Mouse (Mus musculus) kidney, postnatal 10 days (tissue): ENCODE results near the gene Hoxa11.

ENCODE experiments used
- DNase-seq: peaks from one replicate; pipeline ENCODE4 v3.0.0; 2021; ENCODE audit warnings: mixed read lengths

The Hoxa11 gene

DNA sequence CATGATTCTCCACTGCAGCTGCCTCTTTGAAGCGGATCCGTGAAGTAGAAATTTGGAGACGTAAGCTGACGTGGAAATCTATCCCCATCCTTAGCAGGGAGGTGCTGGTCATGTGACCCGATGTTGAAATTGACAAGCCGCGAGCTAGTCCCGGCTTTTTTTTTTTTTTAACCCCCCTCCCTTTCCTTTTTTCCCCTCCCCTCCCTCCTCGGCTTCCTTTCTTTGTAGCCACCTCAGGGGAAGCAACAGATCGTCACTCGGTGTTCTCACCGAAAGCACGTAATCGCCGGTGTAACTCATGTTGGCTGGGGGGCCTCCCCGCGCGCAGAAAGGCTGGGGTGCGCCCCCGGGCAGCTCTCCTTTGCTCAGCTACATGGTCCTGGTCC, at the start of gene Hoxa11:
Hoxa11 (minus strand) TSS at position 54 of the 386 bp plus-strand sequence.
- DNase-seq: peak; percentile 73

DNA sequence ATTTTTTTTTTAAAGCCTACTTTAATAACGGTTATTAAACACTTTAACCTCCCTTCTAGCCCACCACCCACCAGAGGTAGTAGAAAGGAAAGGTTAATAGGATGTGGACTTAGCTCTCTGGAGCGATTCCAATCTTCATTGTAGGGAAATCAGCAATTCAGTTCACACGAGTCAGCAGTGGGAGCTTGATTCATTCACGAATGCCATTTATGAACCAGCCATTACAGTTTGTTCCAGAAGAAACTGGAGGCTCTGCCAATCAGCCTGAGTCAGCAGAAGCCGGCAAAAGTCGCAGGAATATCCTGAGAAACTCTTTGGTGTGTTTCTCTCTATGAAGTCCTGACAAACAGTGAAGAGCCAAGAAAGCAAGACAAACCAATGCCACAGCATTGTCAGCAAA, 49.0 kb upstream of the Hoxa11 start:
- DNase-seq: no peak

DNA sequence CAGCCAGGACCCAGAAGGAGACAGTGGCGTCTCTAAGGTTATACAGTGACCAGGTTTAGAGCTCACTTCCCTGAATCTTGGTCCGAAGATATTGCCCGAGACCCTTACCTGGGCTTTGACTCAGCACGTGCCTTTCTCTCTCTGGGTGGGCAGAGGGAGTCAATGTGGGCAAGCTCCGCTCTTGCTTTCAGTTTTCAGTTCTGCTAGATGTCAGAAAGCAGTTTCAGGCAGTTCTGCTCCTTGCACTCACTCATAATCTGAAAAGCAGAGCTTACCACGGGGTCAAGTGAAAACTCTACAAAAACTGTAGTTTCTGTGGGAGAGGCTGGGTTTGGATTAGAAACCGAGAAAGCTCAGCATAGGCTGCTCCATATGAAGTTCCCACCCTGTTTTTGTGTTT, 46.7 kb upstream of the Hoxa11 start:
- DNase-seq: no peak

DNA sequence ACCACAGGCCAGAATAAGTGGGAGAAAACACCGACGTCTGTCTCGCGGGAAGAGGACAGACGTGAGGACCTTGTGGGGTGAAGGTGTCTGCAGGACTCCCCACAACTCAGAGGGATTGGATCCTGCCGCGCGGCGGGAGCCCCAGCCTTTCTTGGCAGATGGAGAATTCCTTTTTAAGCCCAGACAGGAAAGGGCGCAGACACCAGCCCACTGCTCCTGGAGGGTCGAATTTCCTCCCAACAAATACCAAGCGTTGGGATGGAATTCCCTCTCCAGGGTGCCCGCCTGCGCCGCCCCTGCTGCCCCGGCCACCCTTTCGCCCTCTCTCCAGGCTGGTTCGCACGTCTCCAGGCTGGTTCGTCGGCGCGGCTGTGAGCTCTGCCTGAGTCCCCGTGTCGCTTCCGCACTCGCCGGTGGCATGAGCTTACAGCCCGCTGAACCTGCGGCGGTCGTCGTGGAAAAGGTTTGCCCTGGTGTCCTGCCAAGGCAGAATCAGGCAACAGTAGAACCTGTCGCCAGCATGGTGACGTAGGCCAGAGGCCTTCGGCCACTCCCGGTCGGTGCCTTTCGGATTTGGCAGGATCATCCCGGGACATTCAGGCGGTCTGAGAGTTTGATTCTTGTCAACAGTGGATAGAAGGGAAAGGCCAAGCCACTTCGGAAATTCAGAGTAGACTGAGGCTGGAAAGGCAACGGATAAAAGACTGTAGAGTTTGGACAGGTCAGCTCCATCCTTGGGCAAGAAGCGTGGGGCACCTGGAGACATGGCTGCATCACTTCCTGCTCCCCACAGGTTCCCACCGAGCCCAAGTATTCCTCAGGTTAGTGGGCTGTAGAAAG, 45.6 kb upstream of the Hoxa11 start:
- peak; percentile 44 for DNase-seq

DNA sequence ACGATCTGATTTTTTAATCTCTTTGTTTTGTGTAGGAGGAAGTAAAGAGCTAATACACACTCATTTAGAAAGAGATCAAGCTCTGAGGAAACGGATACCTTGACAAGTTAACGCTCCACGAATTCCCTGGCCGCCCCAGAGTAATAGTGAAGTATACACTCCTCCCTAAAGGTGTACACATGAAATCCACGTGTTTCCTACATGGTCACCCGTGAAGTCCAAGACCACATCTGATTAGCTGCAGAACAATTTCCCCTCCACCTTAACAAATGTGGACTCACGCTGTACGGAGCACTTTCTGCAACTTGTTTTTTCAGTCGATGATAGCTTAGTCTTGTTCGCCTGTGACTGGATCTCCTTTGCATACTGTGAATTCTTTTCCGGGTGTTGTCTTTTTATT, 44.6 kb upstream of the Hoxa11 start:
- no peak for DNase-seq

DNA sequence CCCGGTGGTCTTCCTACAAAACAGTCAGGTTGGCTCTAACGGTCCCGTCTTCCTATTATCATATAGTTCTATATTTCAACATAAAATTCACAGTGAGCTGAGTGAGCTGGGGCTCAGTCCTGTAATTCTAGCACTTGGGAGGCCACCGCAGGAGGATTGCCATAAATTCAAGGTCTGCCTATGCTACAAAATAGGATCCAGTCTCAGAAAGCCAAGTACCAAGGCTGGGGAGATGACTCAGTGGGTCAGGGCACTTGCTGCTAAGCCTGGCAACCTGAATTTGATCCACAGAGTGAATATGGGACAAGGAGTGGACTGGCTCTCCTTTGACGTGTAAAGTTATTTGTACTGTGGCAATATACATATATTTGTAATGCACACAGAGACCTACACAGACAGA, 38.3 kb upstream of the Hoxa11 start:
- DNase-seq: no peak

DNA sequence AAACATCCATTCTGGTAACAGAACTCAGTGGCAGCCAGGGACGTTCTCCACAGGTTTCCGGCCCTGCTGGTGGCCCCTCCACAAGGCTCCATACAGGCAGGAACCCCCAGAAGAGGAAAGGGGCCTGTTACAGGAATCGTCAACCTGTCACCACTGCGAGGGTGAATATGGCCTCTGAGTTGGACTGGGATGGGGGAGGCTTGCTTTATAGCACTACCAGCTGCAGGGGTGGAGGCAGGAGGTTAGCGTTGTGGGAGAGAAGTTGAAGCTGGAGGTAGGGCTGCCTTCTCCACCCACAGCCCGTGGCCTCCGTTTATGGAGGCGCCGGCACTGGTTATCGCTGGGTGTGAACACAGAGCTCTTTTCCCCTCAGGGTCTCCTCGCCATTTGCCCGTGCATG, 35.5 kb upstream of the Hoxa11 start:
- DNase-seq: no peak

DNA sequence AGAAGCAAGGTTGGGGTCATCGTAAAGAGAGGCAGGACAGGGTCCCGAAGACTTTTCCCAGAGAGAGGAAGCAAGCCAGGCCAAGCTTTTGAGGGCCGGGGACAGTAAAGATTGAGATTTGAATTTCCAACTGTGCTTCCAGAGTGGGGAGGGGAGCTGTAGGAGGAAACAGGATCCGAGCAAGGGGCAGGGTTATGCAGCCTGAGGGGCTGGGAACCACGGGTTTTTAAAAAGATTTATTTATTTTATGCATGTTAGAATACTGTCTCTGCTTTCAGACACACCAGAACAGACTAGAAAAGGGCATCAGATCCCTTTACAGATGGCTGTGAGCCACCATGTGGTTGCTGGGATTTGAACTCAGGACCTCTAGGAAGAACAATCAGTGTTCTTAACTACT, 31.3 kb upstream of the Hoxa11 start:
- DNase-seq: no peak

DNA sequence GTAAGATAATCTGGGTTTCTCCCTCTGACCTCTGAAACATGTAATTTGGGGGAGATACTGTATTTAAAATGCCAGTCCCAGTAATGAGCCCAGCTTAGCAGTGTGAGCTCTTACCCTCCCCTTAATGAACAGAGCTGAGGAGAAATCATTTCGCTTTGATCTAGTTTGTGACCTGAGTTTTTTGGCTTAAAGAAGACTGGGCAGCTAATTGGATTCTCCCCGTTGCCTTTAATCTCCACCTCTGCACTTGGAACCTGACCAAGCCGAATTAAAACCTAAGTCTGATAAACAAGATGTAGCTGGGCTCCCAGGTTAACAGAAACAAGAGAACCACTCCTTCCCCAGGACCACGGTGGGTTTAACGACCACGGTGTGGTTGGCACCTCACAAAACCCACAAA, 30.8 kb upstream of the Hoxa11 start:
- no peak for DNase-seq

DNA sequence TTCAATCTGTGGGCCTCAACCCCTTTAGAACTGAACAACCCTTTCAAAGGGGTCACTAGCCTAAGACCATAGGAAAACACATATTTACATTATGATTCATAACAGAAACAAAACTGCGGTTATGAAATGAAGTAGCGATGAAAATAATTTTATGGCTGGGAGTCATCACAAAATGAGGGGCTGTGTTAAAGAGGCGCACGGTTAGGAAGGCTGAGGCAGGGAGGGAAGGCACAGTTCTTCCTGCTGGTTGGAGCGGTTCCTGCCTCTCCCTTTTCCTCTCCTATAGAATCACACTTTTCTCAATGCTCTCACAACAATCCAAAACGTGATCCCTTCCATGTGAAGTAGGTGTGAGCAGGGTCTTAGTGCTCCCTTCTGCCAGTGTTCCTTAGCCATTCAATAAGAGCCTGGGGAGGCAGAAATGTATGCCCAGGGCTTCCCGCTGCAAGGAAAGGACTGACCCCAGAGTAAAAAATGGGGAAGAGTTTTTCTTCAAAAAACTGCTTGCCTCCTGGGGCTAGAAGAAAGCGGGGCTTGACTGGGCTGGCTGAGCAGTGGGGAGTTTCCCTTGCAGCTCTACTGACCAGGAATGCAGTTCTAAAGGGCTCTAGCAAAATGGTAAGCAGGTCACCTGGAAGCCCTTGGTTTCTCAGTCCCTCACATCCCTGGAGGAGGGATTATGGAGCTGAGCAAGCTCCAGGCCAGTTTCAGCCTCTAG, 30.1 kb upstream of the Hoxa11 start:
- no peak for DNase-seq

DNA sequence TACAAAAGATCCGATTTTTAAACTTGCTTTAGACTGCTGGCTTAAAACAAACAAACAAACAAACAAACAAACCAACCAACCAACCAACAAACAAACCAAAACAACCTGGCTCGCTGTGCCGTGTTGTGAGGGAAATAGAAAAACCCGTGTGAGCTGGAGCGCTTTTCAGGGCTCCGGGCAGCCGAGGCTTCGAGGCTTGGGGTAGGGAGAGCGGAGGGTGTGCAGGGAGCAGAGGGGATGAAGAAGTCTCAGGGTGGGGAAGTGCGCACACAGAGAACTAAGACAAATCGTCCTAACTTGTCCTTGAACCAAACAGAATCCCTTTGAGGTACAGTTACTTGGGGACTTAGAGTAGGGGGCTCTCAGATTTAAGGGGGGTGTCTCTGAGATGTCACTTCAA, 29.0 kb upstream of the Hoxa11 start:
- no peak for DNase-seq

DNA sequence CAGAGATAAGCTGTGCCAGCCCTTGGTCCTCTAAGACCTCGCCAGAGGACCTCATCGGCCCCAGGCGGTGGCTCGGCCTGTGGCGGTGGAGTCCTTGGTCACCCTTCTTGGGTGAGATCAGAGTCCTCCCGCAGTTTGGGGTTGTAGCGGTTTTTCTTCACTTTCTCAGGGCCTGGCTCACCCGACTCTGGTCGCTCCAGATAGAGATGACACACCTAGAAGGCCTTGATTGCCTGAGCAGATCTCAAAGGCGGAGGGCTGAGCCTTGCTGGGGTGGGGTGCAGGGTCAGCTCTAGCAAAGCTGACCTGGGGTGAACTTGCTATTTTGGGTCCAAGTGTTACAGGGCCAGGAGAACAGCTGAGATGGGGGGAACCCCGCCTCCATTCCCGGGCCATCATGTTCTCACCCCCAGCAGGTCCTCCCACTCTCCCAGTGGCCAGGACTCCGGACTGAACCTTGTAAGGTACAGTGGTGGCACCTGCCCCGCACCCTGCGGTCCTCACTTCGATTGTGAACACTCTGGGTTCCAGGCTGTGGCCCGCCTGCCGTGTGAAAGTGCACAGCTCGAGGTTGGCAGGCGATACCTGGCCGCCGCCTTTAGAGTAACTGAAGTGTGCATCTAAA, 28.2 kb upstream of the Hoxa11 start:
- DNase-seq: peak; percentile 22

DNA sequence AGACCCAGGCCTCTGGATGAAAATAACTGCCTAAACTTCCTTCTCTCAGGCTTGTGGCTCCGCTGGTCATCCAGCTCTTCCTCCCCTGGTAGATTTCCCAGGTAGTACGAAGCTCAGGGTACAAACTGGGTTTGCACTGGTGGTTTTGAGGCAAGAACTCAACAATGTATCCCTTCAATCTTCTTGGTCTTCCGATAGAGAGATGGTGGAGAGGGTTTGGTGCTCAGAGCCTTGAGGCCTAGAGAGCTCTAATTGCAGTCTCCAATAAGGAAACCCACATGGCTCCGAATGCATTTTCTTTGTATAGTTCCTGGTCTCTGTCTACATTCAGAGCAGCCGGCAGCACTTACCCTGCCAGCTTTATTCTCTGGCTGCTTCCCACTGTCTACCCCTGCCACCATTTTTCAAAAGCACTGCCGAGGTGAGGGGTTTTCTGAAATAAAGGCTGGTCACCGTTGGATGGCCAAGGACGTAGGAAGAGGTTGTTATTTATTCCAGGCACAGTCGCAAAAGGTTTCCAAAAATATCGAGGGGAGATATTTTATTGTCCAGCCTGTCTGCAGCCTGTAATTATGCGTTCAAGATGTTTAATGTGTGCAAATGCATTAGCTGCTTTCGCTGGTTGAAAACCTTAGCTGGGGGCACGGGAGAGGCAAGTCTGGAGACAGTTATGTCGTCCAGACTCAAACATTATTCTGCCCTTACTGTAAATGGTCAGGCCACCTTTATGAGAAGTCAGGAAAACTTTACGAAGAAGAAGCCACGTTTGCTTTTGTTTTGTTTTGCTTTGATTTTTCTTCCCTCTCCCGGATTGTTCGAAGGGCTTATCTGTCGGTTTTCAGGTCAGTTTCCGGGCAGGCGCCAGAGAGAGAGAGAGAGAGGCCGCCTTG, 27.4 kb upstream of the Hoxa11 start:
- no peak for DNase-seq

DNA sequence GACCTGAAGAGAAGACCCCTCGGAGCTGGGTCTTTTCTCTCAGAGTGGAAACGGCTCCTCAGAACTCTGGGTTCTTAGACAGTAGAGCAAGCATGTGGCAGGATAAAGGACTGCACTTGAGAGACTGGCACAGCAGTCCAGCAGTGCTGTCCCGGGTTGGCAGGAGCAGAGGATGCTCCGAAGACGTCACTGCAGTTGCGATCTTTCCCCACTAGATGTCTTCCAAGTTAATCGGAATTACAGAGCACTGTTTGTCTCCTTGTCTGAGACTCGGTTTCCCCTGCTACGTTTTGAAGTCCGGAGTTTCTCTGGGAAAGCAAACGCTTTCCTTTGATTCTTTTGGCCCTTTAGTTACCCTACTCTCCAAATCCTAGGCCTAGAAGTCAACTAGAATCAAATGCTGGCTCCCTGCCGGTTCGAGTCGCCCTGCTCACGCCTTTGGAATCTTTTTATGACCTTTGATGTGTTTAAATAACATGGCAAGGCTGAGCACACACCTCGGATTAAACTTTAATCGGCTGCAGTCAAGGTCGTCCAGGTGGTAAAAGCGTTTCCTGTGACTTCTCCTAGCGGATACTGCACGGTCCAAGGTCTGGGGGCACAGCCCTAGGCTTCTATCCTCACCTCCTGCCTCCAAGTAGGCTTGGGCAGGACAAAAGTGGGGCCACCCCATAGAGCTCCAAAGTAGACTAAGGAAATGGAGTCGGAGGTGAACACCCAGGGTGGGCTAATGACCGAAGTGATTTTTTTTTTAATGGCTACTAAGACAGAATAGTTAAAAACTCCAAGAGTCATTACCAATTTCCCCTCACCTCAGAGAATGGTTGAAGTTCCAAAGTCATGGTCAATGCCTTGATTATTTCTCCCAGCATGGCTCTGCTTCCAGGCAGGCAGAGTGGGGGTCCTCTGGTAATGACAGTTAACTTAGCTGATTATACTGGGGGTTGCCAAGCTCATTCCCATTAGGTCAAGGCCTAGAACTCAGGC, 25.2 kb upstream of the Hoxa11 start:
- DNase-seq: peak; percentile 80

DNA sequence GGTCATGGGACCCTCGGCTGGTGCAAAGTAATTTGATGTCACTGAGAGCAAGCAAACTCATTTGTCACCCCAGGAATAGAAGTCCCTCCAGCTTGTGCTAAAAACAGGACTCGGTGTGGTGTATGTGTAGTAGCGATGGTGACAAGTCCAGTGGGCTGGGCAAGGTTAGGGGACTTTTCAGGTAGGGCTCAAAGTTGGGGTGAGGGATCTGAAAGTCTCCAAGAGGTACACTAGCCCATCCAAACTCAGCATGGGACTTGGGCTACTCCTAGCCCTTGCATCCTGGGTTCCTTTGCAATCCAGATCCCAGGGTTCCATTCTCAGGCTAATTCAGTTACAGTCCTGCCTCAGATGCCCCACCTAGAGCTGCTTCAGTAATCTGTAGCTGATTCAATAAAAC, 23.1 kb upstream of the Hoxa11 start:
- no peak for DNase-seq

DNA sequence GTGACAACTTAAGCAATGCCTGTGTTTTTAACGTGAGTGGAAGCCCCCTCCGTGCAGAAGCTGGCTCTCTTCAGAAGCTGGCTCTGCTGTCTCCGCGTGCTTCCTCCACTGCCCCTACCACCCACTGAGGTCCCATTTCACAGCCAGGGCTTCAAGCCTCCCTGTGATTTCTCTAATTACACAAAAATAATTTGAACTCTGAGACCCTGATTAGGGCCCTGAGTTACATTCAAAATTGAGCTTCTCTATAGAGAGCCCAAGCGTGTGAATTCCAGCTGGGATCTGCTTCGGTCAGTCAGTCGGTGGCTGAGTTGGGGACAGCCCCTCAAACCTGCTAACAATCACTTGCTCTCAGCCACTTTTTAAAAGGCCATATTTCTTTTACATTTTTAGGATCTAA, 22.7 kb upstream of the Hoxa11 start:
- DNase-seq: no peak

DNA sequence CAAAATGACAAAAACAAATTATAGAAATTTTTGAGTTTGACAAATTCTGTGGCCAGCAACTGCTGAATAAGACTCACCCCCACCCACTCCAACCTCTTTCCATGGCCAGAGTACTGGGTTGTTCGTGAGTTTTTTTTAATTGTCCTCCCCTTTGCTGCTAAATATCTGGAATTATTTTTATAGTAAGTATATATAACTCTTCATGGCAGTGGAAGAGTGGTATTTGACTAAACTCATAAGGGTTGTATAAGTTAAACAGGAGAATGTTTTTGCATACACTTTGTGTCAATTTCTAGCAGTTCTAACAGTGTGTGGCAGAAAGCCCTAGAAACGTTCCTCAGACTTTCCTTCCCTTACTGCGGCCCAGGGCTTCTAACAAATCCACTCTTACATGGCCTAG, 22.1 kb upstream of the Hoxa11 start:
- DNase-seq: no peak

DNA sequence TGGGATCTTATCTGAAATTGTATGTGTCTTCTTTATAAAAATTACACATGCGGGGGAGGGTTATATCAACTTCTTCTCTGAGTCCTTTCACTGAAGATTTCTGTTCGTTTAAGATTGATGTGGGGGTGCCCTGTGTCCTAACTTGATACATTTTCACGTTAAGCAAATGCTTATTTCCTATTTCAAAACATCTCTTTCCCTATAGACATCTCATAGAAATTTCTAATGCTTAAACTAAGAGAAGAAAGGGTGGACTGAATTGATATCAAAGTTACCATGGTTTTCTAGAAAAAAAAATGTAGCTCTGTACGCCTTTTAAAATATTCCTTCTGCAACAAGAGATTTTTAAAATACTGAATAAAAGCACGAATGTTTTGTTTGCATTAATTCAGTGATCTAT, 21.6 kb upstream of the Hoxa11 start:
- no peak for DNase-seq

DNA sequence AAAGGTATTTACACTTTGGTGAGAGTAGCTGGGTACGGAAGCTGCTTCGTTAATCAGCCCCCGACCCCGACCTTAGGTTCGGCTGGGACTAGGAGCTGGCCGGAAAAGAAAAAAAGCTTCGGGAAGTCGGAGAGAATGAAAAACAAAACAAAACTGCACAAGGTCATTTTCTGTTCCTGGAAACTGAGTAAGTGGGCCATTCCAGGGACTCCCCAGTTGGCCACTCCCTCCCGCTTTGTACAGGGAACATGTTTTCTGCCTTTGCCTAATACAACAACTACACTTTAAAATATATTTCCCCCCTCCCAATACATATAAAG, 21.0 kb upstream of the Hoxa11 start:
- no peak for DNase-seq

DNA sequence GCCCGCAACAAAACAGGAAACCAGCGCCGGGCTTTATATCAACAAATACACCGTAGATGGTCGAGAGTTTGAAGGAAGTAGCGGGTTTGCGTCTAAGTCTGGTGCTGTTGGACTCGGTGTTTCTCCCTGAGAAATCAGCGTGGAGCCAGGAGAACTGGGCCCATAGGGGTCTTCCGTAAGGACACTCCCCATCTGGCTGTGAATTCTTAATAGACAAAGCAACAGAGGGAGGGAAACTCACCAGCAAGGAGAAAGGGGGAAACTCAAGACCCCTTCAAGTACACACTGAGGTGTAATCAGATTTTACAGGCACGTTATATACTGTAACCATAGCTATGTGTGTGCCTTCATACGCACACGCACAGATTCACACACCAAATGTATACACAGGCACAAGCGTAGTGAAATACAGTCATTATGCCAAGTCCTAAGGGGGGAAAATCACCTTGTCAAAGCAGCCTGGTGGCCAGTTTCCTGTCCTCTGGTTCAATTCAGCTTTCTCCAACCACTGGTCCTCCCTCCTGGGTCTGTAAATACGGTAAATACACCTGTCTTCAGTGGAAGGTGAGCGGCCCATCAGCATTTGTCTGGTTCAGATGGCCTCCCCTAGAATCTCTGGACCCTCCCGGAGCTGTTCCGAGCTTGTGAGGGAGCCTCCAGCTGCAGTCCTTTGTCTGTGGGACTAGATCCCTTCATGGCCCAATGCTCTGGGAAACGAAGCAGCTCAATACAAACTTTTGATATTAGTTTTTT, 20.5 kb upstream of the Hoxa11 start:
- DNase-seq: no peak

DNA sequence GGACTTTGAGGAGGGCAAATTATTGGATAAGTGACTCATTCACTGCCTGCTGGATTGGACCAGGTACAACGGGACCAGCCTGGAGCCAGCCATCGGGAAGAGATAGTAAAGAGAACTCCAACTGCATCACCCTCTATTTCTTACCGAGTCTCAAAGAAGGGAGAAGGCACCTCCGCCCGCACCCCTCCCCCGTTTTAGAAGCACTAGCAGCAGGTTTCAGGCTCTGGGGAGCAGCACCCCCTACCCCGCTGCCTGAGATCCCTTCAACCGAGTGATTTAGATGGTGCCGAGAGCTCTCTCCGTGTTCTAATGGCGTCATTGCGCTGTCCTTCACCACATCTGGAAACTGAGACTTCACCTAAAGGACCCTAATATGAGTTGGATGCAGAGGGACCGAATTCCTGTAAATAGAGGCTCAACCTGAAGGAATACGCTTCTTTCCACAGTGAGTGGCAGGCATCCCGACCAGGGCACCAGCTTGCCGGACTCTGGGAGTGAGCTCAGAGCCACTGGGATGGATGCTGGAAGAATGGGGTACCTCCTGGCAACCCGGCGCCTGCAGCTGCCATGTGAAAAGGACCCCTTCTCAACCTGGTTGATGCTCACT, 19.8 kb upstream of the Hoxa11 start:
- DNase-seq: no peak
